Mouse (Mus musculus) mature B cell (primary cell): ENCODE data around the gene Surf1.
"Not testable (repeated sequence)": the region's sequence is repeated elsewhere in the genome, so short reads cannot be mapped to it uniquely, and the experiment has no call there.

Experiments used
- in situ Hi-C: fragments of 300-500 bp; cut with MboI; formaldehyde crosslinking; loops from 2 replicates; pipeline ENCODE4 v1.14.3; 2019

Gene Surf1

GRCm38 (mm10) chr2:26902467-26903220 lies 13.7 kb downstream of the Surf1 start, which contains the start of gene Surf6:
TSS of gene Surf6 (minus strand) at chr2:26902879.
- in situ Hi-C loops: loop anchor here (25.0 kb wide), 2 partner anchors 465 to 1340 kb away; partner anchors contain the start of genes Edf1, Mamdc4 and Sec16a

GRCm38 (mm10) chr2:26901834-26902400 lies 14.4 kb downstream of the Surf1 start:
- in situ Hi-C loops: loop anchor here (25.0 kb wide), 2 partner anchors 465 to 1340 kb away; partner anchors contain the start of genes Edf1, Mamdc4 and Sec16a

GRCm38 (mm10) chr2:26900731-26901130 lies 15.6 kb downstream of the Surf1 start:
- in situ Hi-C loops: loop anchor here (25.0 kb wide), 2 partner anchors 463 to 1338 kb away; partner anchors contain the start of genes Edf1, Mamdc4 and Sec16a

GRCm38 (mm10) chr2:26895898-26896297 lies 20.4 kb downstream of the Surf1 start:
- in situ Hi-C loops: no loop called here

- in situ Hi-C loops: not testable (repeated sequence)
These were observed 30.2 kb downstream of the Surf1 start for GRCm38 (mm10) chr2:26886170-26886569.

GRCm38 (mm10) chr2:26885541-26885940 lies 30.8 kb downstream of the Surf1 start:
- in situ Hi-C loops: not testable (repeated sequence)

- in situ Hi-C loops: no loop called here
These were observed 37.8 kb downstream of the Surf1 start for GRCm38 (mm10) chr2:26878571-26878970.

GRCm38 (mm10) chr2:26870666-26871065 lies 45.7 kb downstream of the Surf1 start:
- in situ Hi-C loops: no loop called here

GRCm38 (mm10) chr2:26864879-26865278 lies 51.5 kb downstream of the Surf1 start, which contains the start of gene Abo:
TSS of gene Abo (minus strand) at chr2:26864979.
- in situ Hi-C loops: no loop called here
